Mouse (Mus musculus) layer of hippocampus, adult 18-20 months (tissue): ENCODE measurements around the gene Pcdh9. TPM values are rescaled to one million over a fixed set of nuclear protein-coding genes. Genes with fewer than 3 reads are reported as not detected.

Experiments
- DNase-seq, 2 experiments: peaks; one replicate each; pipeline ENCODE4 v3.0.0; 2022; ENCODE audit warnings: low spot score in 2 of 2
- total RNA-seq, 2 experiments: library from RNA; stranded (reverse); gene quantifications; 2 replicates each; pipeline ENCODE4 v1.2.3; 2021

Pcdh9 gene
- total RNA-seq, 2 experiments from 2014 or later, result 141 to 152 TPM

DNA sequence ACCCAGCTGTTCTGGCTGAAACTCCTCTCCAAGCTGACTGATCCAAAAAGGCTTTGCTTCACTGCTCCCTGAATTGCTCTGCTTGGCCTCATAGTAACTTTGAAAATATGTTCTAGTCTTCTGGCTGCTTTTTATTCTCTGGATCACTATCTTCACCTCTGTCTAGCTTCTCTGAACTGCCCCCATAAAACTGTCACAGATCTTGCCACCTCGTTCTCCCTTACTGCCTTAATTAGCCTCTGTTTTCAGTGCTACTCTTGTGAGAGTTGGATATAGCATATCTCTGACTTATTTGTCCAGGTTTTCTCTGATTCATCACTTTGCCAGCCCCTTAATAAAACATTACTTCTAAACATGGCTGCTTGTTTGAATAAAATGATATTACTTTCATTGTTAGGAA is 481.2 kb downstream of the Pcdh9 start:
- DNase-seq, result no peak

GRCm38 (mm10) chr14:93407747-93408146 is 482.7 kb downstream of the Pcdh9 start:
- DNase-seq, result no peak

DNA sequence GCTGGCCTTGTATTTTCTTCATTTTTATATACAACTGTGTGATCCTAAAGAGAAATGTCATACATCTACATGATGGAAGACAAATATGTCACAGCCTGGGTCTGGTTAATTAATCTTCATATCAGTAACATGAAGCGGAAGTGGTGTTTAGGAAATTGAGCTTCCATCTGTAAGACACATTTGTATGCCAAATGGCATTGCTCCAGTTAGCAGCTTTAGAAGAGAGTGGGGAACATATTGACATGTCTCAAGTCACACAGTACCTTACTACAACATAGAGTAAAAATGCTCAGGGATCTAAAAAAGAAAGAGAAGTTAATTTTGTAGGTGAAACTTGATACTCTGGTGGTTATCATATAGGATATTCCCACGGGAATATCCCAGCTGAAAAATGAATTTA is 505.4 kb downstream of the Pcdh9 start:
- no peak for DNase-seq

DNA sequence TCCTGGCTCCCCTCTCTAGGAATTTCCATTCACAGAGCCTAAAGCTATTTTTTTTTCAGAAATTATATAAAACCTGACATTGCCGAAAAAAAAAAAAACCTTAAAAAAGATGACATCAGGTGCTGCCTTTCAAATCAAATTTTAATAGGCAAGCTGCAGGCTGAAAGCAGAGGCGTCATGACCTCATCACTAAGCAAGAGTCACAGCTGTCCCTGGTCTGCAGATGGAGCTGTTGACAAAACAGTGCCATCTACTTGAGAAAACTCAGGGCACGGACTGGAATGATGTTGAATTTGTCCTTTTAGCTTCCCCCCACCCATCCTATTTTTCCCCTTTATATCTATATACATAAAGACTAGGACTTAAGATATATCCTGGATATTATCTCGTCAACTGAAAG is 509.3 kb downstream of the Pcdh9 start:
- peak; percentile 19 to 60 for DNase-seq

- peak in 1 of 2 experiments; percentile 8 for DNase-seq
These were observed 509.7 kb downstream of the Pcdh9 start for GRCm38 (mm10) chr14:93380757-93381156.

GRCm38 (mm10) chr14:93376159-93376558 is 514.3 kb downstream of the Pcdh9 start:
- no peak for DNase-seq

DNA sequence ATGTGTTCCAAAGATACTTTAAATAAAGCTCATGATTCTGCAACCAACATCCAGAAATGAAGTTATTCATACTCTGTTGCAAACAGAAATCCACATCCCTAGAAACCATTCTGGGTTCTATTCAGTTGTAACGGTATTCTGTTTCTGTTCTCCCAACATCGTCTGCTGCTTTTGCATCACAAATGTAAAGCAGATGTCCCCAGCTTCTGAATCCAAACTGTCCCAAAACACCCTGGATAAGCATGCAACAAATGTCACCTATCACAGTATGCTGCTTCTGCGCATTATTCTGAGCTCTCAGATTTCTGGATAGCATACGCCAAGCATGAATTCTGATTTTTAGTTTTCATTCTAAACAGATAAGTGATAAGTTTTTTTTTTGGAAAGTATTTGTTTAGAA is 516.3 kb downstream of the Pcdh9 start:
- peak in 1 of 2 experiments; percentile 50 for DNase-seq

GRCm38 (mm10) chr14:93354150-93354549 is 536.3 kb downstream of the Pcdh9 start:
- DNase-seq, result no peak

GRCm38 (mm10) chr14:93350906-93351305 is 539.6 kb downstream of the Pcdh9 start:
- peak; percentile 50 to 86 for DNase-seq

- DNase-seq, result no peak
These were observed 541.3 kb downstream of the Pcdh9 start for GRCm38 (mm10) chr14:93349166-93349565.

DNA sequence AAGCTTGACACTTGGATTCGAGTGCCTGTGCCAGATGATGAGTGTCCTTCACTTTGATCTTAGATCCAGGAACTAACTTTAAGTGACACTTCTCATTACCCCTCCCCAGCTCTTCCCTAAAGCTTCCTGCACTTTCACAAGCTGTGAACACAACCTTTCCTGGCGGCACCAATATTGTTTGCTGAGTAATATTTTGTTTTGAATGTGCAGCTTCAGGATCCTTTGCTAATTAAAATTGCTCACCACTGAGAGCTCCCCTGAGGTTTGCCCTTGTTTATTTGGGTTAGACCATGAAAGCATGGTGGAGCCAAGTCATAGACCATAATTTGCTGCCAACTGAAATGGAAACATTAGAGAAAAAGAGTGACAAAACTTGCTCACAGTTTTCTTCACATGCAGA is 543.4 kb downstream of the Pcdh9 start:
- no peak for DNase-seq

- no peak for DNase-seq
These were observed 547.7 kb downstream of the Pcdh9 start for GRCm38 (mm10) chr14:93342781-93343180.

- DNase-seq, result no peak
These were observed 549.1 kb downstream of the Pcdh9 start for GRCm38 (mm10) chr14:93341390-93341789.

GRCm38 (mm10) chr14:93329247-93329646 is 561.2 kb downstream of the Pcdh9 start:
- no peak for DNase-seq

DNA sequence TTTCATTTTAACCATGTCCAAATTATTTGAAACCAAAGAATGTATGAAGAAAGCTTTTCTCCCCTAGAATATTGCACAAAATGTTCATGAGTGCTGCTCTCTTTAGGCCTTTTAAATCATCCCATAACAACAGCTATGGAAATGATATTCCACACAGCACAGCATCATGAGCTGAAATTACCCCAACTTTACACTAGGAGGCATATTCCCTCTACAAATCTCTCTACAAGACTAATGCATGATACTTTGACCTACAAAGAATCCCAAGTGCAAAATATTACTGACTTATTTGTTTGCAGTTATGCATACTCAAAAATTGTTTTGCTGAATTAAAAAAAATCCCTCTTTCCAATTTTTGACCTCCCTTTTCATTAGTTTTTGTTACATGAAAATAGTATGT is 573.1 kb downstream of the Pcdh9 start:
- DNase-seq, result peak in 1 of 2 experiments; percentile 45

- DNase-seq, result no peak
These were observed 602.1 kb downstream of the Pcdh9 start for GRCm38 (mm10) chr14:93288361-93288760.

DNA sequence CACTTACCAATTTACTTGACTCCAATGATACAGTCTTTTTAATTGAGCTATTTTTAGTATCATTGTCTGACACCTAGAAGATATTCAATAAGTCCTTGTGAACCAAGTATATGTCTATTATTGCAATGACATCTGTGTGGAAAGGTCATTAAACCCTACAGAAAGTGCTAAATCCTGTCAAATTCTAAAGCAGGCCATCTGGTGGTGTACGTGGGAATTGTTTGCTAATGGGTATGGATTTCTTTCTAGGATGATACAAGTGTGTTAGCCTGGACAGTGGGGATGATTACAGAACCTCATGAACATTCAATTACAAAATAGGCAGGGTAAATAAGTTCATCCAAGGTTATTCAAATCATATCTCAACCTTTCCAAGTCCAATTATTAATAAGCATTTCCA is 602.8 kb downstream of the Pcdh9 start:
- no peak for DNase-seq

GRCm38 (mm10) chr14:93285136-93285535 is 605.3 kb downstream of the Pcdh9 start:
- no peak for DNase-seq

DNA sequence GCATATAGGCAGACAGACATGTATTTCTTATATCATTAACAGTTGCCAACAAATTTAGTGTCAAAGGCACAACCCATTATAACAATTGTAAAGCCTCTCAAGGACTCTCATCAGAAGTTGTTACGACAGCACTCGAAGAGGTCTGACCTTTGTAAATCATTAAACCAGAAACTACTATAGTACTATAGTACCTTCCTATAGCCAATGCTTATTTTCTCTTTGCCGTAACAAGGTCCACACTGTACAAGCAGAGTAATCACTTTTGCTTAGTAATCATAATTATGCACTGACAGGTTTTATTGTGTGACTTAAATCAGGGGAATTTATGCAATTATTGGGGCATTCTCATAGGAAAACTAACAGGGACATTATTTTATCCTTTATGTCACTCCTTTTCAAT is 606.5 kb downstream of the Pcdh9 start:
- DNase-seq, result no peak

DNA sequence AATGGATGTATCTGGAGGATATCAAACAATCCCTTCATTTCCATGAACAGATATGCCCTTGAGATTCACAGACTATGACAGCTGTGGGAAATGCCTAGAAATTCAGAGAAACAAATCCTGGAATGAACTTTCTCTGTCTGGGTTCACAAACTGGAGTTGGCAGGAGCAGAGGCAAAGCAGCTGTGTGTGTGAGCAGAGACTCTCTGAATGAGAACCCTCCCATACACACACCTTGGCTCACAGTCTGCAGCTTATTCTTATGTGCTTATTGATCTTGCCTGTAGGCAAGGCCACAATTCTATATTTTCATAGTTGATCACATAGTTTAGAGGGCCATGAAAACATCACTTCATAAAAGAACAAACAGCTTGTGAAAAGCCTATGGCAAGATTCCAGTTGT is 614.8 kb downstream of the Pcdh9 start:
- no peak for DNase-seq

- DNase-seq, result peak in 1 of 2 experiments; percentile 11
These were observed 615.7 kb downstream of the Pcdh9 start for GRCm38 (mm10) chr14:93274767-93275166.

- DNase-seq, result no peak
These were observed 637.1 kb downstream of the Pcdh9 start for GRCm38 (mm10) chr14:93253411-93253810.

- DNase-seq, result no peak
These were observed 650.2 kb downstream of the Pcdh9 start for GRCm38 (mm10) chr14:93240263-93240662.

GRCm38 (mm10) chr14:93234333-93234732 is 656.1 kb downstream of the Pcdh9 start:
- no peak for DNase-seq
